ENCODE assay signal across 8 mouse cellular contexts in genomic region chr6:125231117-125232044, GRCm38 (mm10). TPM values are rescaled to one million over a fixed set of nuclear protein-coding genes. Genes with fewer than 3 reads are reported as not detected.
DNase-seq lines count a peak whose midpoint lies in the region; ATAC-seq and TF ChIP-seq lines count a peak whose summit lies in the region.

Gene Tapbpl (minus strand): TSS chr6:125231860.

- DNase-seq in CD4-positive, CD25-positive, alpha-beta regulatory T cell, adult 2 months (ENCODE audit: low read depth, low spot score): peak; percentile 76
- peak; percentile 74 for DNase-seq in adrenal gland, postnatal 10 days
- DNase-seq in embryonic facial prominence, embryonic 10.5 days (ENCODE audit: low spot score): peak; percentile 47
- peak; percentile 78 for DNase-seq in heart, embryonic 10.5 days (ENCODE audit: low spot score)
- peak; percentile 67 for DNase-seq in kidney, adult 9 months
- peak in 1 of 3 experiments; percentile 49 for DNase-seq in liver, embryonic 14.5 days (ENCODE audit: low read depth in 3 of 3, low spot score in 3 of 3)
- DNase-seq in natural killer cell, adult 2 months (ENCODE audit: low spot score in 2 of 2): peak; percentile 76 to 83

- peak within 1 kb of the TSS; percentile 78 for H3K27ac ChIP-seq in embryonic facial prominence, embryonic 10.5 days (replicated peaks)
- H3K27ac ChIP-seq in heart, embryonic 10.5 days: peak within 1 kb of the TSS; percentile 93
- peak within 1 kb of the TSS; percentile 73 for H3K27ac ChIP-seq in liver, embryonic 14.5 days
- H3K27ac ChIP-seq in testis, adult 2 months (ENCODE audit: control insufficient read depth, insufficient read depth, low read depth, low read length): peak within 1 kb of the TSS; percentile 91

- H3K9ac ChIP-seq in liver, embryonic 14.5 days (replicated peaks): peak within 1 kb of the TSS; percentile 68

- H3K4me2 ChIP-seq in liver, embryonic 14.5 days (ENCODE audit: low read depth): peak within 1 kb of the TSS; percentile 67

- WGBS in embryonic facial prominence, embryonic 10.5 days: 9% methylated on average over 16 of the region's 16 CpGs
- 5% methylated on average over 16 of the region's 16 CpGs for WGBS in heart, embryonic 10.5 days
- 2% methylated on average over 16 of the region's 16 CpGs for WGBS in liver, embryonic 14.5 days (ENCODE audit: insufficient replicate concordance)

- peak; percentile 55 for ATAC-seq in liver, embryonic 14.5 days (ENCODE audit: insufficient read depth)

- no peak for TF ChIP-seq EP300 in liver, embryonic 14.5 days (IDR thresholded peaks at IDR 0.05; ENCODE audit: low read depth)

- H3K4me1 ChIP-seq in embryonic facial prominence, embryonic 10.5 days: peaks cover 35% of the 10 kb centered on the region
- H3K4me1 ChIP-seq in heart, embryonic 10.5 days: peaks cover 38% of the 10 kb centered on the region
- peaks cover 7 to 8% of the 10 kb centered on the region in 2 experiments for H3K4me1 ChIP-seq in liver, embryonic 14.5 days (replicated peaks; ENCODE audit: control insufficient read depth in 2 of 2, insufficient read depth in 2 of 2, low read length in 1 of 2)
- H3K4me1 ChIP-seq in testis, adult 2 months (ENCODE audit: control insufficient read depth, insufficient read depth, low read length): peaks cover 8% of the 10 kb centered on the region

- no peaks in the 10 kb centered on the region for H3K9me3 ChIP-seq in embryonic facial prominence, embryonic 10.5 days
- no peaks in the 10 kb centered on the region for H3K9me3 ChIP-seq in heart, embryonic 10.5 days
- no peaks in the 10 kb centered on the region for H3K9me3 ChIP-seq in liver, embryonic 14.5 days (ENCODE audit: control insufficient read depth, low read length)

- no peaks in the 10 kb centered on the region for H3K36me3 ChIP-seq in embryonic facial prominence, embryonic 10.5 days (replicated peaks)
- no peaks in the 10 kb centered on the region for H3K36me3 ChIP-seq in heart, embryonic 10.5 days
- H3K36me3 ChIP-seq in liver, embryonic 14.5 days (replicated peaks; ENCODE audit: control insufficient read depth, insufficient read depth, low read depth): no peaks in the 10 kb centered on the region
- H3K36me3 ChIP-seq in testis, adult 2 months (ENCODE audit: control insufficient read depth, insufficient read depth, low read length): no peaks in the 10 kb centered on the region

- no peak; the same call in 1 of the 2 replicates for TF ChIP-seq POLR2A in testis, adult 2 months (IDR thresholded peaks at IDR 0.05; ENCODE audit: control insufficient read depth, low read depth, low read length)

- H3K27me3 ChIP-seq in embryonic facial prominence, embryonic 10.5 days (replicated peaks; ENCODE audit: low read depth, poor library complexity, severe bottlenecking): no peaks in the 10 kb centered on the region
- H3K27me3 ChIP-seq in heart, embryonic 10.5 days (ENCODE audit: insufficient read depth, poor library complexity, severe bottlenecking): no peaks in the 10 kb centered on the region
- no peaks in the 10 kb centered on the region for H3K27me3 ChIP-seq in liver, embryonic 14.5 days (ENCODE audit: control insufficient read depth, insufficient read depth, low read length)
- H3K27me3 ChIP-seq in testis, adult 2 months (ENCODE audit: control insufficient read depth, insufficient read depth, low read length): no peaks in the 10 kb centered on the region

- TF ChIP-seq CTCF in liver, embryonic 14.5 days (IDR thresholded peaks at IDR 0.05; ENCODE audit: low read depth): no peak
- TF ChIP-seq CTCF in testis, adult 2 months (IDR thresholded peaks at IDR 0.05; ENCODE audit: control insufficient read depth, insufficient read depth, insufficient replicate concordance, low read depth, low read length): no peak

- H3K4me3 ChIP-seq in embryonic facial prominence, embryonic 10.5 days: peak within 1 kb of the TSS; percentile 59
- H3K4me3 ChIP-seq in heart, embryonic 10.5 days: peak within 1 kb of the TSS; percentile 70
- H3K4me3 ChIP-seq in liver, embryonic 14.5 days (ENCODE audit: insufficient read depth in 1 of 2, low read depth in 2 of 2, low read length in 2 of 2): peak within 1 kb of the TSS; percentile 67 to 96
- peak within 1 kb of the TSS; percentile 91 for H3K4me3 ChIP-seq in testis, adult 2 months (ENCODE audit: control insufficient read depth, low read depth, low read length)

RNA-seq across cellular contexts. Expression of gene Tapbpl, which starts in this region (rescaled TPM):
- 10 to 100 TPM; 13.0 to 13.4 TPM for total RNA-seq in adrenal gland, postnatal 10 days (2021)
- polyA plus RNA-seq in embryonic facial prominence, embryonic 10.5 days (2016; fragmentation: Nextera tagmentation; extraction: Ambion mirVana): 0.98 and 1.6 TPM in 2 replicates
- 2.7 and 3.1 TPM in 2 replicates for polyA plus RNA-seq in heart, embryonic 10.5 days (2016; fragmentation: Nextera tagmentation; extraction: Ambion mirVana)
- polyA plus RNA-seq in liver, embryonic 14.5 days (2012; rRNA removed): 4.2 and 5.0 TPM in 2 replicates
- polyA plus RNA-seq in liver, embryonic 14.5 days (2014; fragmentation: Nextera tagmentation; extraction: Ambion mirVana): 4.1 and 4.2 TPM in 2 replicates
- polyA plus RNA-seq in testis, adult 2 months (2012; rRNA removed): 8.0 and 9.3 TPM in 2 replicates
